Comparison of ENCODE assay signal across 8 mouse cellular contexts in the genomic region with DNA sequence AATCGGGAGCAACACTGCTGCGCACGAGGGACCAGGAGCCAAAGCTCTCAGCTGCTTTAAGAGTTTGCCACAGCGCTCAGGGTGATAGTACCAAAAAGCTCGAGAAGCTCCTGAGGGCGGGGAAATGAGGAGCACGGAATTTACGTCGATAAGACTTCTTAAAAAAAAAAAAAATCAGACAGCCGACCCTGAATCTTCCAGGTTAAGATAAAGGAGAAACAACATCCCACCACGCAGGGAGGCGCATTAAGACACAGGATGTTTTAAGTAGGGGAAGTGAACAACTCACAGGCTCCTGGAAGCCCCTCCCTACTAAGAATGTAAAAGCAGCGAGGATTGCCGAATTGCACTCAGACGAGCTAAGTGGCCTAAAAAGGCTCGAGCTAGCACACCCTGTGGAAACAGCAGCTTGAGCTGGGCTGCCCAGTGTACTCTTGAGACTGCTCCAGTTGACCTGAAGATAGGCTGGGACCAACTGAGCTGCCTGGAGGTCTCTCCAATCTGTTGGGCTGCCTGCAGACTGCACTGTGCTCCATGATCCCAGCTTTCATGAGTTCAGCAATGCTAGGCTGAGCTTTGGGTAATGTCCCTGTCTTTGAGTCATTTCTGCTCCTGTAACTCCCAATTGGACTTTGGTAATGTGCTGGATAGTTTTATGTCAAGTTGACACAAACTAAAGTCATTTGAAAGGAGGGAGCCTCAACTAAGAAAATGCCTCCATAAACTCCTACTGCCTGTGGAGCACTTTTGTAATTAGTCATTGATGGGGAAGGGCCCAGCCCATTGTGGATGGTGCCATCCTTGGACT. TPM values are rescaled to one million over a fixed set of nuclear protein-coding genes. Genes with fewer than 3 reads are reported as not detected.
DNase-seq lines count a peak whose midpoint lies in the region; ATAC-seq lines count a peak whose summit lies in the region.

No protein-coding gene starts in this region.

- H3K27ac ChIP-seq in heart, embryonic 15.5 days, result peak overlapping the region; percentile 98
- H3K27ac ChIP-seq in liver, embryonic 12.5 days, result peak overlapping the region; percentile 96

- peak overlapping the region; percentile 85 for H3K4me3 ChIP-seq in heart, embryonic 15.5 days
- peak overlapping the region; percentile 68 for H3K4me3 ChIP-seq in liver, embryonic 12.5 days

- H3K36me3 ChIP-seq in heart, embryonic 15.5 days, result peaks cover 7% of the 10 kb centered on the region; the same call in 1 of the 2 replicates
- peaks cover 54% of the 10 kb centered on the region for H3K36me3 ChIP-seq in liver, embryonic 12.5 days

- peaks cover 37% of the 10 kb centered on the region for H3K4me1 ChIP-seq in heart, embryonic 15.5 days (replicated peaks)
- peaks cover 50% of the 10 kb centered on the region for H3K4me1 ChIP-seq in liver, embryonic 12.5 days

- no peaks in the 10 kb centered on the region for H3K27me3 ChIP-seq in heart, embryonic 15.5 days
- H3K27me3 ChIP-seq in liver, embryonic 12.5 days (replicated peaks), result no peaks in the 10 kb centered on the region

- WGBS in heart, embryonic 15.5 days, result 0% methylated on average over 16 of the region's 16 CpGs
- WGBS in liver, embryonic 12.5 days (ENCODE audit: insufficient replicate concordance), result under 1% methylated on average over 16 of the region's 16 CpGs

- DNase-seq in heart, adult 11 months, result peak; percentile 96
- no peak for DNase-seq in heart, adult 9 months (ENCODE audit: low spot score in 2 of 2)
- peak; percentile 66 for DNase-seq in NIH3T3 (ENCODE audit: low read depth)
- DNase-seq in layer of hippocampus, adult 9-10 months (ENCODE audit: low spot score), result no peak
- no peak for DNase-seq in layer of hippocampus, postnatal 14 days (ENCODE audit: low spot score in 2 of 2)

- peak overlapping the region; percentile 83 for H3K9ac ChIP-seq in heart, embryonic 15.5 days
- H3K9ac ChIP-seq in liver, embryonic 12.5 days, result peak overlapping the region; percentile 82

- 0 out of 2 replicates have a peak, but pooled peaks have one; percentile 1 for ATAC-seq in heart, embryonic 15.5 days (replicated peaks; ENCODE audit: insufficient number of reproducible peaks, insufficient read depth, low FRiP score, low read depth)
- ATAC-seq in liver, embryonic 12.5 days, result peak; percentile 42
- peak; percentile 44 for ATAC-seq in monocyte, adult 5-6 weeks (replicated peaks; ENCODE audit: insufficient number of reproducible peaks, low FRiP score, low TSS enrichment, poor library complexity, severe bottlenecking)

- H3K9me3 ChIP-seq in heart, embryonic 15.5 days (replicated peaks), result no peaks in the 10 kb centered on the region
- H3K9me3 ChIP-seq in liver, embryonic 12.5 days (replicated peaks), result no peaks in the 10 kb centered on the region

- peak overlapping the region; percentile 93 for H3K4me2 ChIP-seq in heart, embryonic 15.5 days
- H3K4me2 ChIP-seq in liver, embryonic 12.5 days, result peak overlapping the region; percentile 93

RNA-seq across cellular contexts. Expression of a gene that starts 0.6 kb away (rescaled TPM):
- 30.2 and 34.5 TPM in 2 replicates for polyA plus RNA-seq in heart, embryonic 15.5 days (2015; fragmentation: Nextera tagmentation; extraction: Ambion mirVana)
- 26.6 and 27.1 TPM in 2 replicates for polyA plus RNA-seq in liver, embryonic 12.5 days (2016; fragmentation: Nextera tagmentation; extraction: Ambion mirVana)
- total RNA-seq in monocyte, adult 5-6 weeks (2017), result 37.5 to 42.1 TPM (median 41.2 TPM) in 3 replicates
- 10 to 100 TPM; 22.5 to 23.5 TPM for total RNA-seq in layer of hippocampus, postnatal 14 days (2021)

RNA-seq across cellular contexts. Expression of a gene that starts 9.5 kb away (rescaled TPM):
- polyA plus RNA-seq in heart, embryonic 15.5 days (2015; fragmentation: Nextera tagmentation; extraction: Ambion mirVana), result 13.7 and 16.3 TPM in 2 replicates
- 14.0 and 14.7 TPM in 2 replicates for polyA plus RNA-seq in liver, embryonic 12.5 days (2016; fragmentation: Nextera tagmentation; extraction: Ambion mirVana)
- total RNA-seq in monocyte, adult 5-6 weeks (2017), result 32.1 to 47.8 TPM (median 37.8 TPM) in 3 replicates
- total RNA-seq in layer of hippocampus, postnatal 14 days (2021), result 10 to 100 TPM; 57.0 to 69.8 TPM

RNA-seq across cellular contexts. Expression of a gene that starts 9.6 kb away (rescaled TPM):
- polyA plus RNA-seq in heart, embryonic 15.5 days (2015; fragmentation: Nextera tagmentation; extraction: Ambion mirVana), result 76.2 and 80.1 TPM in 2 replicates
- polyA plus RNA-seq in liver, embryonic 12.5 days (2016; fragmentation: Nextera tagmentation; extraction: Ambion mirVana), result 83.1 and 87.3 TPM in 2 replicates
- 20.4 to 30.1 TPM (median 20.7 TPM) in 3 replicates for total RNA-seq in monocyte, adult 5-6 weeks (2017)
- 10 to 100 TPM; 53.1 to 56.4 TPM for total RNA-seq in layer of hippocampus, postnatal 14 days (2021)

RNA-seq across cellular contexts. Expression of a gene that starts 14.8 kb away (rescaled TPM):
- 47.7 and 48.8 TPM in 2 replicates for polyA plus RNA-seq in heart, embryonic 15.5 days (2015; fragmentation: Nextera tagmentation; extraction: Ambion mirVana)
- 15.7 and 17.2 TPM in 2 replicates for polyA plus RNA-seq in liver, embryonic 12.5 days (2016; fragmentation: Nextera tagmentation; extraction: Ambion mirVana)
- 14.2 to 23.5 TPM (median 15.3 TPM) in 3 replicates for total RNA-seq in monocyte, adult 5-6 weeks (2017)
- 10 to 100 TPM; 54.0 to 57.1 TPM for total RNA-seq in layer of hippocampus, postnatal 14 days (2021)

RNA-seq across cellular contexts. Expression of a gene that starts 49.1 kb away (rescaled TPM):
- polyA plus RNA-seq in heart, embryonic 15.5 days (2015; fragmentation: Nextera tagmentation; extraction: Ambion mirVana), result 80.8 and 105 TPM in 2 replicates
- 202 and 216 TPM in 2 replicates for polyA plus RNA-seq in liver, embryonic 12.5 days (2016; fragmentation: Nextera tagmentation; extraction: Ambion mirVana)
- 44.3 to 90.7 TPM (median 75.8 TPM) in 3 replicates for total RNA-seq in monocyte, adult 5-6 weeks (2017)
- 10 to 100 TPM; 43.4 to 47.1 TPM for total RNA-seq in layer of hippocampus, postnatal 14 days (2021)

Comparison
In these comparisons a context has a peak if more than half of its experiments do, and no peak if none do; other contexts are left out.
1. DNase-seq: peak in heart, adult 11 months (single experiment) and NIH3T3 (single experiment); none in heart, adult 9 months (0 of 2), layer of hippocampus, adult 9-10 months (single experiment) and layer of hippocampus, postnatal 14 days (0 of 2).
2. Peak in every context shown above with its lines, with median percentiles within 50 percentile points of each other: ATAC-seq.